Mouse (Mus musculus) liver, embryonic 12.5 days (tissue): ENCODE measurements around the gene Get4. TPM values are rescaled to one million over a fixed set of nuclear protein-coding genes. Genes with fewer than 3 reads are reported as not detected.

ENCODE experiments used
- ATAC-seq: fragments of 200-750 bp; cut with Nextera tagmentation; 2 replicates; pipeline ENCODE4 v1.8.0; 2017; ENCODE audit warnings: moderate number of reproducible peaks, mild to moderate bottlenecking, moderate library complexity
- H3K27ac ChIP-seq: fragments of 300-500 bp; sonication (generic); 2 replicates; pipeline ENCODE4 v1.5.1; 2016; ENCODE audit warnings: mild to moderate bottlenecking
- H3K27me3 ChIP-seq: fragments of 300-500 bp; sonication (generic); replicated peaks from 2 replicates; pipeline ENCODE4 v1.6.1; 2016; ENCODE audit warnings: mild to moderate bottlenecking, moderate library complexity
- H3K36me3 ChIP-seq: fragments of 300-500 bp; sonication (generic); 2 replicates; pipeline ENCODE4 v1.6.1; 2016; ENCODE audit warnings: mild to moderate bottlenecking, moderate library complexity
- H3K4me1 ChIP-seq: fragments of 300-500 bp; sonication (generic); 2 replicates; pipeline ENCODE4 v1.6.1; 2016
- H3K4me2 ChIP-seq: fragments of 300-500 bp; sonication (generic); 2 replicates; pipeline ENCODE4 v1.6.1; 2016; ENCODE audit warnings: mild to moderate bottlenecking, moderate library complexity
- H3K4me3 ChIP-seq: fragments of 300-500 bp; sonication (generic); 2 replicates; pipeline ENCODE4 v1.5.1; 2016; ENCODE audit warnings: mild to moderate bottlenecking, moderate library complexity
- H3K9ac ChIP-seq: fragments of 300-500 bp; sonication (generic); 2 replicates; pipeline ENCODE4 v1.6.1; 2016; ENCODE audit warnings: mild to moderate bottlenecking, moderate library complexity
- H3K9me3 ChIP-seq: fragments of 300-500 bp; sonication (generic); replicated peaks from 2 replicates; pipeline ENCODE4 v1.6.1; 2016; ENCODE audit warnings: mild to moderate bottlenecking, moderate library complexity
- WGBS: fragments of 180-500 bp; shearing (Covaris S2); methylation state at CpG from one replicate; pipeline ENCODE4 v1.1.7; 2016; ENCODE audit not compliant: insufficient replicate concordance; 5-methylcytosine and 5-hydroxymethylcytosine counted together
- polyA plus RNA-seq: library from polyadenylated mRNA; unstranded; fragments of >200 nt; fragmentation: Nextera tagmentation; extraction: Ambion mirVana; gene quantifications from 2 replicates; pipeline ENCODE4 v1.2.1, GENCODE M21; 2016

Get4 gene
- polyA plus RNA-seq, 1 experiment from 2014 or later: 165 TPM

- Histone ChIP-seq H3K4me3 (no peak overlapping the region), H3K4me1 (peaks cover 48% of the 10 kb centered on the region), H3K4me2 (peak overlapping the region; percentile 40), H3K9me3 (no peaks in the 10 kb centered on the region), H3K36me3 (0 out of 2 replicates have a peak, but pooled peaks cover 2% of the 10 kb centered on the region), H3K27me3 (no peaks in the 10 kb centered on the region), H3K9ac (no peak overlapping the region), H3K27ac (peak overlapping the region; percentile 67)
- 57% methylated on average over 14 of the region's 14 CpGs for WGBS
- no peak; the same call in 1 of the 2 replicates for ATAC-seq
These were observed 34.2 kb downstream of the Get4 start for GRCm38 (mm10) chr5:139286142-139286941.

GRCm38 (mm10) chr5:139287099-139287498 is 35.0 kb downstream of the Get4 start:
- Histone ChIP-seq H3K4me3 (no peak overlapping the region), H3K9ac (no peak overlapping the region), H3K4me2 (peak overlapping the region; percentile 40), H3K4me1 (peaks cover 48% of the 10 kb centered on the region), H3K36me3 (peaks cover 2% of the 10 kb centered on the region; the same call in 1 of the 2 replicates), H3K9me3 (no peaks in the 10 kb centered on the region), H3K27me3 (no peaks in the 10 kb centered on the region), H3K27ac (peak overlapping the region; percentile 67)
- 16% methylated on average over 5 of the region's 5 CpGs for WGBS
- ATAC-seq: peak; percentile 68

- 59% methylated on average over 4 of the region's 4 CpGs for WGBS
- no peak overlapping the region for H3K9ac ChIP-seq
- H3K4me2 ChIP-seq: peak overlapping the region; percentile 40
- H3K27me3 ChIP-seq: no peaks in the 10 kb centered on the region
- H3K4me3 ChIP-seq: no peak overlapping the region
- H3K27ac ChIP-seq: peak overlapping the region; percentile 64
- H3K9me3 ChIP-seq: no peaks in the 10 kb centered on the region
- ATAC-seq: no peak
- peaks cover 2% of the 10 kb centered on the region; the same call in 1 of the 2 replicates for H3K36me3 ChIP-seq
- peaks cover 48% of the 10 kb centered on the region for H3K4me1 ChIP-seq
These were observed 35.7 kb downstream of the Get4 start for GRCm38 (mm10) chr5:139287787-139288186.

GRCm38 (mm10) chr5:139288591-139288990 is 36.5 kb downstream of the Get4 start:
- Histone ChIP-seq H3K36me3 (peaks cover 2% of the 10 kb centered on the region; the same call in 1 of the 2 replicates), H3K27me3 (no peaks in the 10 kb centered on the region), H3K9me3 (no peaks in the 10 kb centered on the region), H3K4me1 (peaks cover 48% of the 10 kb centered on the region), H3K9ac (no peak overlapping the region), H3K4me2 (no peak overlapping the region), H3K4me3 (no peak overlapping the region), H3K27ac (peak overlapping the region; percentile 64)
- no peak for ATAC-seq
- 73% methylated on average over 4 of the region's 4 CpGs for WGBS

- Histone ChIP-seq H3K27ac (no peak overlapping the region), H3K9me3 (no peaks in the 10 kb centered on the region), H3K36me3 (peaks cover 6% of the 10 kb centered on the region), H3K27me3 (no peaks in the 10 kb centered on the region), H3K4me3 (no peak overlapping the region), H3K4me2 (no peak overlapping the region), H3K9ac (no peak overlapping the region), H3K4me1 (peaks cover 37% of the 10 kb centered on the region)
- 70% methylated on average over 12 of the region's 12 CpGs for WGBS
- no peak for ATAC-seq
These were observed 38.5 kb downstream of the Get4 start for GRCm38 (mm10) chr5:139290467-139291259.

- 71% methylated on average over 6 of the region's 6 CpGs for WGBS
- Histone ChIP-seq H3K27ac (no peak overlapping the region), H3K9me3 (no peaks in the 10 kb centered on the region)
These were observed 39.9 kb downstream of the Get4 start for GRCm38 (mm10) chr5:139291811-139292560.

GRCm38 (mm10) chr5:139294089-139294488 is 42.0 kb downstream of the Get4 start:
- no peak overlapping the region for H3K9ac ChIP-seq
- H3K4me1 ChIP-seq: peaks cover 8% of the 10 kb centered on the region; the same call in 1 of the 2 replicates
- no peaks in the 10 kb centered on the region for H3K27me3 ChIP-seq
- no peaks in the 10 kb centered on the region for H3K9me3 ChIP-seq
- no peak for ATAC-seq
- no peak overlapping the region for H3K4me3 ChIP-seq
- no peak overlapping the region for H3K27ac ChIP-seq
- no peak overlapping the region for H3K4me2 ChIP-seq
- peaks cover 10% of the 10 kb centered on the region for H3K36me3 ChIP-seq
- 52% methylated on average over 2 of the region's 2 CpGs for WGBS

More at GRCm38 (mm10) chr5:139291811-139292560, 39.9 kb downstream of the Get4 start:
- peaks cover 24% of the 10 kb centered on the region for H3K4me1 ChIP-seq
- H3K36me3 ChIP-seq: peaks cover 10% of the 10 kb centered on the region
- no peaks in the 10 kb centered on the region for H3K27me3 ChIP-seq
- no peak overlapping the region for H3K4me3 ChIP-seq
- ATAC-seq: no peak
- no peak overlapping the region for H3K4me2 ChIP-seq
- H3K9ac ChIP-seq: no peak overlapping the region

GRCm38 (mm10) chr5:139297092-139297491 is 45.0 kb downstream of the Get4 start:
- H3K36me3 ChIP-seq: peaks cover 10% of the 10 kb centered on the region
- no peak for ATAC-seq
- whole genome bisulfite sequencing: 81% methylated on average over 10 of the region's 10 CpGs
- H3K4me2 ChIP-seq: no peak overlapping the region
- peaks cover 19% of the 10 kb centered on the region for H3K4me1 ChIP-seq
- no peaks in the 10 kb centered on the region for H3K27me3 ChIP-seq
- H3K27ac ChIP-seq: no peak overlapping the region
- H3K9ac ChIP-seq: no peak overlapping the region
- no peaks in the 10 kb centered on the region for H3K9me3 ChIP-seq
- H3K4me3 ChIP-seq: no peak overlapping the region

- no peaks in the 10 kb centered on the region for H3K27me3 ChIP-seq
- no peaks in the 10 kb centered on the region for H3K9me3 ChIP-seq
- no peak overlapping the region for H3K9ac ChIP-seq
- H3K27ac ChIP-seq: no peak overlapping the region
- H3K4me3 ChIP-seq: no peak overlapping the region
- peaks cover 10% of the 10 kb centered on the region for H3K36me3 ChIP-seq
- no peak for ATAC-seq
- peaks cover 19% of the 10 kb centered on the region for H3K4me1 ChIP-seq
- no peak overlapping the region for H3K4me2 ChIP-seq
- WGBS: 76% methylated on average over 5 of the region's 5 CpGs
These were observed 45.6 kb downstream of the Get4 start for GRCm38 (mm10) chr5:139297745-139298144.

GRCm38 (mm10) chr5:139302101-139302500 is 50.0 kb downstream of the Get4 start:
- no peaks in the 10 kb centered on the region for H3K9me3 ChIP-seq
- 77% methylated on average over 6 of the region's 6 CpGs for WGBS
- no peak for ATAC-seq
- no peaks in the 10 kb centered on the region for H3K36me3 ChIP-seq
- H3K9ac ChIP-seq: no peak overlapping the region
- no peak overlapping the region for H3K4me3 ChIP-seq
- peaks cover 19% of the 10 kb centered on the region for H3K4me1 ChIP-seq
- no peaks in the 10 kb centered on the region for H3K27me3 ChIP-seq
- no peak overlapping the region for H3K27ac ChIP-seq
- no peak overlapping the region for H3K4me2 ChIP-seq

- Histone ChIP-seq H3K4me2 (no peak overlapping the region), H3K27me3 (no peaks in the 10 kb centered on the region), H3K9me3 (no peaks in the 10 kb centered on the region), H3K9ac (no peak overlapping the region), H3K4me3 (no peak overlapping the region), H3K27ac (no peak overlapping the region), H3K4me1 (peaks cover 19% of the 10 kb centered on the region), H3K36me3 (no peaks in the 10 kb centered on the region)
- no peak for ATAC-seq
- WGBS: 81% methylated on average over 9 of the region's 9 CpGs
These were observed 51.5 kb downstream of the Get4 start for GRCm38 (mm10) chr5:139303646-139304061.
